Mouse (Mus musculus): ENCODE results near the gene C1qtnf5. TPM values are rescaled to one million over a fixed set of nuclear protein-coding genes. Genes with fewer than 3 reads are reported as not detected.

Gene C1qtnf5
- not detected in 2 replicates for total RNA-seq (2017)

GRCm38 (mm10) chr9:44107110-44107509 is at the start of gene C1qtnf5:
TSS of gene C1qtnf5 (plus strand) at chr9:44107245.
- ATAC-seq (ENCODE audit: extremely low read depth, insufficient number of reproducible peaks, low FRiP score, poor library complexity, severe bottlenecking) = no peak

- no peak for ATAC-seq (ENCODE audit: extremely low read depth, insufficient number of reproducible peaks, low FRiP score, poor library complexity, severe bottlenecking)
Measured at GRCm38 (mm10) chr9:44058606-44059005, 48.4 kb upstream of the C1qtnf5 start.

GRCm38 (mm10) chr9:44065177-44065576 is 41.9 kb upstream of the C1qtnf5 start:
- no peak for ATAC-seq (ENCODE audit: extremely low read depth, insufficient number of reproducible peaks, low FRiP score, poor library complexity, severe bottlenecking)

GRCm38 (mm10) chr9:44066785-44067225 is 40.2 kb upstream of the C1qtnf5 start, which contains the start of gene Usp2:
TSS of gene Usp2 (plus strand) at chr9:44067021.
- peak; percentile 94 for ATAC-seq (ENCODE audit: extremely low read depth, insufficient number of reproducible peaks, low FRiP score, poor library complexity, severe bottlenecking)

GRCm38 (mm10) chr9:44067241-44067959 is 39.6 kb upstream of the C1qtnf5 start:
- ATAC-seq (ENCODE audit: extremely low read depth, insufficient number of reproducible peaks, low FRiP score, poor library complexity, severe bottlenecking) = no peak

- ATAC-seq (ENCODE audit: extremely low read depth, insufficient number of reproducible peaks, low FRiP score, poor library complexity, severe bottlenecking) = no peak
Measured at GRCm38 (mm10) chr9:44067960-44068330, 39.1 kb upstream of the C1qtnf5 start.

- no peak for ATAC-seq (ENCODE audit: extremely low read depth, insufficient number of reproducible peaks, low FRiP score, poor library complexity, severe bottlenecking)
Measured at GRCm38 (mm10) chr9:44069252-44069651, 37.8 kb upstream of the C1qtnf5 start.

GRCm38 (mm10) chr9:44070113-44070843 is 36.8 kb upstream of the C1qtnf5 start:
- ATAC-seq (ENCODE audit: extremely low read depth, insufficient number of reproducible peaks, low FRiP score, poor library complexity, severe bottlenecking) = no peak

GRCm38 (mm10) chr9:44070844-44071231 is 36.2 kb upstream of the C1qtnf5 start:
- ATAC-seq (ENCODE audit: extremely low read depth, insufficient number of reproducible peaks, low FRiP score, poor library complexity, severe bottlenecking) = no peak

- ATAC-seq (ENCODE audit: extremely low read depth, insufficient number of reproducible peaks, low FRiP score, poor library complexity, severe bottlenecking) = no peak
Measured at GRCm38 (mm10) chr9:44071914-44072598, 35.0 kb upstream of the C1qtnf5 start.

- no peak for ATAC-seq (ENCODE audit: extremely low read depth, insufficient number of reproducible peaks, low FRiP score, poor library complexity, severe bottlenecking)
Measured at GRCm38 (mm10) chr9:44072599-44072915, 34.5 kb upstream of the C1qtnf5 start.

- no peak for ATAC-seq (ENCODE audit: extremely low read depth, insufficient number of reproducible peaks, low FRiP score, poor library complexity, severe bottlenecking)
Measured at GRCm38 (mm10) chr9:44073115-44073514, 33.9 kb upstream of the C1qtnf5 start.

GRCm38 (mm10) chr9:44074395-44075275 is 32.4 kb upstream of the C1qtnf5 start:
- ATAC-seq (ENCODE audit: extremely low read depth, insufficient number of reproducible peaks, low FRiP score, poor library complexity, severe bottlenecking) = no peak

- ATAC-seq (ENCODE audit: extremely low read depth, insufficient number of reproducible peaks, low FRiP score, poor library complexity, severe bottlenecking) = no peak
Measured at GRCm38 (mm10) chr9:44075276-44075995, 31.6 kb upstream of the C1qtnf5 start.

GRCm38 (mm10) chr9:44075996-44076763 is 30.9 kb upstream of the C1qtnf5 start:
- no peak for ATAC-seq (ENCODE audit: extremely low read depth, insufficient number of reproducible peaks, low FRiP score, poor library complexity, severe bottlenecking)

GRCm38 (mm10) chr9:44076764-44077120 is 30.3 kb upstream of the C1qtnf5 start:
- peak; percentile 60; the same call in 1 of the 2 replicates for ATAC-seq (ENCODE audit: extremely low read depth, insufficient number of reproducible peaks, low FRiP score, poor library complexity, severe bottlenecking)

- no peak for ATAC-seq (ENCODE audit: extremely low read depth, insufficient number of reproducible peaks, low FRiP score, poor library complexity, severe bottlenecking)
Measured at GRCm38 (mm10) chr9:44077266-44077910, 29.7 kb upstream of the C1qtnf5 start.

Measured in neutrophil, adult 5-6 weeks (primary cell).